Mouse (Mus musculus) liver, embryonic 14.5 days (tissue): Measurements from ENCODE around the gene Traf1.

Experiments used
- CTCF ChIP-seq: IDR thresholded peaks from 2 replicates; pipeline ENCODE4 v1.5.1; 2016; ENCODE audit warnings: antibody characterized with exemption, low read depth, control low read depth
- EP300 ChIP-seq: IDR thresholded peaks from 2 replicates; pipeline ENCODE4 v1.6.1; 2016; ENCODE audit warnings: antibody characterized with exemption, low read depth

DNA sequence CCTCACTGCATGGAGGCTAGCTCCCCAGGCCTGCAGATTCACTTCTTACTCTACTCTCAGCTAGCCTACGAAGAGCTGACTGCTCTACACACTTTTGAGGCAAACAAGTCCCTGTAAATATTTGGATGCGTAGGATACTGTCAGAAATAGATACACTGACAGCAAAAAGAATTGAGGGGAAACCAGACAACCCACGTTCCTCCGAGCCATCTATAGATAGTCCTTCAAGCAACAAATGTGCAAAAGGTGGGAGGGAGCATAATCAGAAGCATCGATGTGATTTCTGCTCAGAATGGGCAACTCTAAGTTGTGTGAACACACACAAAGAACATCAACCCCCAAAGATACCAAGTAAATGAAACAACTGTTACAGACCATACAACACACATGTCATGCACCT lies 34.9 kb upstream of the Traf1 start:
- TF ChIP-seq CTCF, result no peak
- no peak for TF ChIP-seq EP300
